Mouse (Mus musculus): ENCODE measurements at regions not wholly inside any gene's neighbourhood (a gene's known extent, or its start where the extent isn't known, plus 50 kb on each side); places are given as distances from the start of the nearest gene placed in this dataset.

- Histone ChIP-seq H3K9me3 (ENCODE audit: control insufficient read depth, low read length) (no peaks in the 10 kb centered on the region), H3K4me2 (ENCODE audit: low read depth) (no peak overlapping the region), H3K4me1 (ENCODE audit: control insufficient read depth, insufficient read depth, low read length) (no peaks in the 10 kb centered on the region), H3K27me3 (ENCODE audit: control insufficient read depth, insufficient read depth, low read length) (no peaks in the 10 kb centered on the region), H3K9ac (ENCODE audit: low read length) (no peak overlapping the region), H3K4me3 (ENCODE audit: low read depth, low read length) (no peak overlapping the region), H3K36me3 (ENCODE audit: control insufficient read depth, insufficient read depth, low read length) (no peaks in the 10 kb centered on the region), H3K27ac (ENCODE audit: low read depth, low read length) (no peak overlapping the region)
- ATAC-seq (ENCODE audit: insufficient read depth, low FRiP score, low TSS enrichment) = no peak
- no peak for DNase-seq (ENCODE audit: low spot score)
- 40% methylated on average over 4 of the region's 4 CpGs for WGBS
These were observed 1700.9 kb upstream of the Sel1l start for GRCm38 (mm10) chr12:93549900-93550299.

- H3K4me1 ChIP-seq (ENCODE audit: control insufficient read depth, insufficient read depth, low read length) = no peaks in the 10 kb centered on the region
- 81% methylated on average over 2 of the region's 2 CpGs for WGBS
- no peak overlapping the region for H3K9ac ChIP-seq (ENCODE audit: low read length)
- H3K27me3 ChIP-seq (ENCODE audit: control insufficient read depth, insufficient read depth, low read length) = no peaks in the 10 kb centered on the region
- no peak overlapping the region for H3K27ac ChIP-seq (ENCODE audit: low read depth, low read length)
- no peaks in the 10 kb centered on the region for H3K9me3 ChIP-seq (ENCODE audit: control insufficient read depth, low read length)
- no peaks in the 10 kb centered on the region for H3K36me3 ChIP-seq (ENCODE audit: control insufficient read depth, insufficient read depth, low read length)
- H3K4me2 ChIP-seq (ENCODE audit: low read depth) = no peak overlapping the region
- no peak overlapping the region for H3K4me3 ChIP-seq (ENCODE audit: low read depth, low read length)
- DNase-seq (ENCODE audit: low spot score) (no peak), ATAC-seq (ENCODE audit: insufficient read depth, low FRiP score, low TSS enrichment) (no peak)
These were observed 1674.5 kb upstream of the Sel1l start for GRCm38 (mm10) chr12:93523465-93523864.

GRCm38 (mm10) chr12:93486381-93486780 lies 1637.4 kb upstream of the Sel1l start:
- Histone ChIP-seq H3K9me3 (ENCODE audit: control insufficient read depth, low read length) (no peaks in the 10 kb centered on the region), H3K4me3 (ENCODE audit: low read depth, low read length) (no peak overlapping the region), H3K27me3 (ENCODE audit: control insufficient read depth, insufficient read depth, low read length) (no peaks in the 10 kb centered on the region), H3K4me1 (ENCODE audit: control insufficient read depth, insufficient read depth, low read length) (no peaks in the 10 kb centered on the region), H3K4me2 (ENCODE audit: low read depth) (no peak overlapping the region), H3K9ac (ENCODE audit: low read length) (no peak overlapping the region), H3K36me3 (ENCODE audit: control insufficient read depth, insufficient read depth, low read length) (no peaks in the 10 kb centered on the region), H3K27ac (ENCODE audit: low read depth, low read length) (no peak overlapping the region)
- DNase-seq (ENCODE audit: low spot score) (no peak), ATAC-seq (ENCODE audit: insufficient read depth, low FRiP score, low TSS enrichment) (no peak)
- 76% methylated on average over 1 of the region's 1 CpGs for WGBS

- Histone ChIP-seq H3K4me3 (ENCODE audit: low read depth, low read length) (no peak overlapping the region), H3K36me3 (ENCODE audit: control insufficient read depth, insufficient read depth, low read length) (no peaks in the 10 kb centered on the region), H3K9ac (ENCODE audit: low read length) (no peak overlapping the region), H3K4me1 (ENCODE audit: control insufficient read depth, insufficient read depth, low read length) (no peaks in the 10 kb centered on the region), H3K27me3 (ENCODE audit: control insufficient read depth, insufficient read depth, low read length) (no peaks in the 10 kb centered on the region), H3K4me2 (ENCODE audit: low read depth) (no peak overlapping the region), H3K27ac (ENCODE audit: low read depth, low read length) (no peak overlapping the region), H3K9me3 (ENCODE audit: control insufficient read depth, low read length) (no peaks in the 10 kb centered on the region)
- DNase-seq (ENCODE audit: low spot score) = no peak
- ATAC-seq (ENCODE audit: insufficient read depth, low FRiP score, low TSS enrichment) = no peak
These were observed 1613.1 kb upstream of the Sel1l start for GRCm38 (mm10) chr12:93462106-93462505.

- H3K36me3 ChIP-seq (ENCODE audit: control insufficient read depth, insufficient read depth, low read length) = no peaks in the 10 kb centered on the region
- 95% methylated on average over 2 of the region's 2 CpGs for WGBS
- no peak overlapping the region for H3K4me3 ChIP-seq (ENCODE audit: low read depth, low read length)
- no peaks in the 10 kb centered on the region for H3K4me1 ChIP-seq (ENCODE audit: control insufficient read depth, insufficient read depth, low read length)
- no peaks in the 10 kb centered on the region for H3K27me3 ChIP-seq (ENCODE audit: control insufficient read depth, insufficient read depth, low read length)
- no peak overlapping the region for H3K27ac ChIP-seq (ENCODE audit: low read depth, low read length)
- DNase-seq (ENCODE audit: low spot score) (no peak), ATAC-seq (ENCODE audit: insufficient read depth, low FRiP score, low TSS enrichment) (no peak)
- H3K9me3 ChIP-seq (ENCODE audit: control insufficient read depth, low read length) = no peaks in the 10 kb centered on the region
- H3K9ac ChIP-seq (ENCODE audit: low read length) = no peak overlapping the region
- H3K4me2 ChIP-seq (ENCODE audit: low read depth) = no peak overlapping the region
These were observed 1600.5 kb upstream of the Sel1l start for GRCm38 (mm10) chr12:93449436-93449835.

- Histone ChIP-seq H3K4me1 (ENCODE audit: control insufficient read depth, insufficient read depth, low read length) (no peaks in the 10 kb centered on the region), H3K4me3 (ENCODE audit: low read depth, low read length) (no peak overlapping the region), H3K27ac (ENCODE audit: low read depth, low read length) (no peak overlapping the region), H3K9me3 (ENCODE audit: control insufficient read depth, low read length) (no peaks in the 10 kb centered on the region), H3K9ac (ENCODE audit: low read length) (no peak overlapping the region), H3K36me3 (ENCODE audit: control insufficient read depth, insufficient read depth, low read length) (no peaks in the 10 kb centered on the region), H3K4me2 (ENCODE audit: low read depth) (no peak overlapping the region), H3K27me3 (ENCODE audit: control insufficient read depth, insufficient read depth, low read length) (no peaks in the 10 kb centered on the region)
- ATAC-seq (ENCODE audit: insufficient read depth, low FRiP score, low TSS enrichment) = no peak
- DNase-seq (ENCODE audit: low spot score) = no peak
These were observed 1580.3 kb upstream of the Sel1l start for GRCm38 (mm10) chr12:93429218-93429617.

GRCm38 (mm10) chr12:93427988-93428387 lies 1579.0 kb upstream of the Sel1l start:
- no peaks in the 10 kb centered on the region for H3K36me3 ChIP-seq (ENCODE audit: control insufficient read depth, insufficient read depth, low read length)
- no peaks in the 10 kb centered on the region for H3K9me3 ChIP-seq (ENCODE audit: control insufficient read depth, low read length)
- H3K4me3 ChIP-seq (ENCODE audit: low read depth, low read length) = no peak overlapping the region
- 91% methylated on average over 2 of the region's 2 CpGs for WGBS
- no peak for DNase-seq (ENCODE audit: low spot score)
- H3K4me1 ChIP-seq (ENCODE audit: control insufficient read depth, insufficient read depth, low read length) = no peaks in the 10 kb centered on the region
- no peak overlapping the region for H3K27ac ChIP-seq (ENCODE audit: low read depth, low read length)
- no peak overlapping the region for H3K9ac ChIP-seq (ENCODE audit: low read length)
- no peak for ATAC-seq (ENCODE audit: insufficient read depth, low FRiP score, low TSS enrichment)
- no peak overlapping the region for H3K4me2 ChIP-seq (ENCODE audit: low read depth)
- no peaks in the 10 kb centered on the region for H3K27me3 ChIP-seq (ENCODE audit: control insufficient read depth, insufficient read depth, low read length)

GRCm38 (mm10) chr12:93416381-93416780 lies 1567.4 kb upstream of the Sel1l start:
- DNase-seq (ENCODE audit: low spot score) = no peak

GRCm38 (mm10) chr12:93415791-93416190 lies 1566.8 kb upstream of the Sel1l start:
- Histone ChIP-seq H3K9ac (ENCODE audit: low read length) (no peak overlapping the region), H3K4me3 (ENCODE audit: low read depth, low read length) (no peak overlapping the region), H3K36me3 (ENCODE audit: control insufficient read depth, insufficient read depth, low read length) (no peaks in the 10 kb centered on the region), H3K27me3 (ENCODE audit: control insufficient read depth, insufficient read depth, low read length) (no peaks in the 10 kb centered on the region), H3K4me1 (ENCODE audit: control insufficient read depth, insufficient read depth, low read length) (no peaks in the 10 kb centered on the region), H3K4me2 (ENCODE audit: low read depth) (no peak overlapping the region), H3K27ac (ENCODE audit: low read depth, low read length) (no peak overlapping the region), H3K9me3 (ENCODE audit: control insufficient read depth, low read length) (no peaks in the 10 kb centered on the region)
- WGBS = 88% methylated on average over 1 of the region's 1 CpGs
- ATAC-seq (ENCODE audit: insufficient read depth, low FRiP score, low TSS enrichment) (no peak), DNase-seq (ENCODE audit: low spot score) (no peak)

More at GRCm38 (mm10) chr12:93416381-93416780, 1567.4 kb upstream of the Sel1l start:
- H3K9me3 ChIP-seq (ENCODE audit: control insufficient read depth, low read length) = no peaks in the 10 kb centered on the region
- no peak overlapping the region for H3K4me2 ChIP-seq (ENCODE audit: low read depth)
- ATAC-seq (ENCODE audit: insufficient read depth, low FRiP score, low TSS enrichment) = no peak
- H3K27ac ChIP-seq (ENCODE audit: low read depth, low read length) = no peak overlapping the region
- H3K27me3 ChIP-seq (ENCODE audit: control insufficient read depth, insufficient read depth, low read length) = no peaks in the 10 kb centered on the region
- H3K4me3 ChIP-seq (ENCODE audit: low read depth, low read length) = no peak overlapping the region
- H3K4me1 ChIP-seq (ENCODE audit: control insufficient read depth, insufficient read depth, low read length) = no peaks in the 10 kb centered on the region
- H3K9ac ChIP-seq (ENCODE audit: low read length) = no peak overlapping the region
- 72% methylated on average over 6 of the region's 6 CpGs for WGBS
- H3K36me3 ChIP-seq (ENCODE audit: control insufficient read depth, insufficient read depth, low read length) = no peaks in the 10 kb centered on the region

Measured in neural tube, embryonic 11.5 days (tissue).